8 mouse cellular contexts compared by ENCODE assay signal in genomic region chr6:125084424-125084823, GRCm38 (mm10). TPM values are rescaled to one million over a fixed set of nuclear protein-coding genes. Genes with fewer than 3 reads are reported as not detected.
A peak's percentile ranks its signal among the peaks of the same experiment; 100 is the strongest.
DNase-seq lines count a peak whose midpoint lies in the region; ATAC-seq and TF ChIP-seq lines count a peak whose summit lies in the region.

No protein-coding gene starts in this region.

- H3K9me3 ChIP-seq in heart, embryonic 11.5 days (replicated peaks; ENCODE audit: control insufficient read depth, low read length) = no peaks in the 10 kb centered on the region
- no peaks in the 10 kb centered on the region for H3K9me3 ChIP-seq in ES-E14 (ENCODE audit: control insufficient read depth, insufficient read depth, low read depth, low read length)
- no peaks in the 10 kb centered on the region for H3K9me3 ChIP-seq in kidney, embryonic 16.5 days (ENCODE audit: low read length)

- DNase-seq in heart, adult 11 months = peak; percentile 93
- DNase-seq in ES-E14 (ENCODE audit: low read depth, low spot score) = no peak
- DNase-seq in cerebellum, postnatal 25 days = peak; percentile 65 to 77
- peak; percentile 41 for DNase-seq in gastrocnemius, postnatal 10 days
- peak; percentile 47 for DNase-seq in lung, adult 2 months
- DNase-seq in skeletal muscle tissue, adult 2 months (ENCODE audit: low read depth, low spot score) = peak; percentile 57

- no peak for TF ChIP-seq POLR2A in lung, adult 2 months (IDR thresholded peaks at IDR 0.05; ENCODE audit: borderline replicate concordance, extremely low read depth, low read depth, low read length)

- H3K27ac ChIP-seq in heart, embryonic 11.5 days (ENCODE audit: low read depth, low read length) = no peak overlapping the region
- no peak overlapping the region for H3K27ac ChIP-seq in ES-E14 (ENCODE audit: insufficient read depth, low read depth, low read length, poor library complexity, severe bottlenecking)
- 0 out of 2 replicates have a peak overlapping the region, but pooled peaks have one; percentile 1 for H3K27ac ChIP-seq in kidney, embryonic 16.5 days (ENCODE audit: low read length)

- no peak overlapping the region for H3K4me3 ChIP-seq in heart, embryonic 11.5 days (ENCODE audit: low read depth, low read length)
- H3K4me3 ChIP-seq in ES-E14 (ENCODE audit: insufficient read depth in 1 of 2, low read depth in 1 of 2, low read length in 2 of 2, poor library complexity in 1 of 2, severe bottlenecking in 1 of 2) = no peak overlapping the region
- no peak overlapping the region for H3K4me3 ChIP-seq in kidney, embryonic 16.5 days (ENCODE audit: low read length)
- no peak overlapping the region for H3K4me3 ChIP-seq in lung, adult 2 months (replicated peaks; ENCODE audit: extremely low read depth, low read depth, low read length)

- peak; percentile 35 for TF ChIP-seq CTCF in lung, adult 2 months (IDR thresholded peaks at IDR 0.05; ENCODE audit: insufficient read depth, low read length)

- WGBS in heart, embryonic 11.5 days (ENCODE audit: insufficient replicate concordance) = 8% methylated on average over 4 of the region's 4 CpGs
- WGBS in kidney, embryonic 16.5 days = 0% methylated on average over 4 of the region's 4 CpGs
- 9% methylated on average over 4 of the region's 4 CpGs for WGBS in lung, adult 2 months

- ATAC-seq in heart, embryonic 11.5 days (replicated peaks; ENCODE audit: insufficient number of reproducible peaks, low FRiP score, low TSS enrichment) = no peak
- no peak for ATAC-seq in kidney, embryonic 16.5 days (ENCODE audit: low FRiP score, low TSS enrichment)

- H3K9ac ChIP-seq in heart, embryonic 11.5 days (ENCODE audit: low read depth, low read length) = no peak overlapping the region
- H3K9ac ChIP-seq in ES-E14 (ENCODE audit: insufficient read depth, low read depth, low read length, poor library complexity, severe bottlenecking) = no peak overlapping the region
- 0 out of 2 replicates have a peak overlapping the region, but pooled peaks have one; percentile 34 for H3K9ac ChIP-seq in kidney, embryonic 16.5 days (replicated peaks; ENCODE audit: low read length)

- H3K36me3 ChIP-seq in heart, embryonic 11.5 days (ENCODE audit: control insufficient read depth, insufficient read depth, low read length) = no peaks in the 10 kb centered on the region
- peaks cover 8% of the 10 kb centered on the region; the same call in 1 of the 2 replicates for H3K36me3 ChIP-seq in ES-E14 (ENCODE audit: control insufficient read depth, insufficient read depth, low read length, poor library complexity, severe bottlenecking)
- no peaks in the 10 kb centered on the region for H3K36me3 ChIP-seq in kidney, embryonic 16.5 days (ENCODE audit: insufficient read depth, low read length)

- no peak overlapping the region for H3K4me2 ChIP-seq in heart, embryonic 11.5 days
- H3K4me2 ChIP-seq in kidney, embryonic 16.5 days (replicated peaks; ENCODE audit: low read depth, low read length) = no peak overlapping the region

- in situ Hi-C loops in ES-E14 (cut with MboI; ENCODE audit: low sequenced_read_pairs in 2 of 2, unreplicated experiment in 2 of 2) = no loop called here

- peaks cover 15% of the 10 kb centered on the region for H3K4me1 ChIP-seq in heart, embryonic 11.5 days (ENCODE audit: control insufficient read depth, insufficient read depth, low read length)
- peaks cover 5 to 22% of the 10 kb centered on the region in 2 experiments; a peak in 3 of 4 replicates for H3K4me1 ChIP-seq in ES-E14 (ENCODE audit: control insufficient read depth in 2 of 2, insufficient read depth in 2 of 2, low read length in 2 of 2, poor library complexity in 1 of 2)
- peaks cover 23% of the 10 kb centered on the region for H3K4me1 ChIP-seq in kidney, embryonic 16.5 days (ENCODE audit: insufficient read depth, low read length)
- peaks cover 4% of the 10 kb centered on the region for H3K4me1 ChIP-seq in lung, adult 2 months (ENCODE audit: control insufficient read depth, insufficient read depth, low read length)

- peaks cover 3% of the 10 kb centered on the region; the same call in 1 of the 2 replicates for H3K27me3 ChIP-seq in heart, embryonic 11.5 days (ENCODE audit: control insufficient read depth, insufficient read depth, low read length)
- no peaks in the 10 kb centered on the region for H3K27me3 ChIP-seq in kidney, embryonic 16.5 days (ENCODE audit: insufficient read depth, low read length)

TF ChIP-seq in ES-E14, 5 proteins besides CTCF, POLR2A, EP300 and RAD21:
- TF ChIP-seq MAFK (IDR thresholded peaks at IDR 0.05; ENCODE audit: insufficient read depth, low read depth, low read length) (no peak), ZC3H11A (IDR thresholded peaks at IDR 0.05; ENCODE audit: borderline replicate concordance, low read depth, low read length) (peak; percentile 64; the same call in 1 of the 2 replicates)

RNA-seq across cellular contexts. Expression of gene Chd4, which starts 11.4 kb away (rescaled TPM):
- 64.4 and 67.8 TPM in 2 replicates for polyA plus RNA-seq in heart, embryonic 11.5 days (2014; fragmentation: Nextera tagmentation; extraction: Ambion mirVana)
- total RNA-seq in ES-E14 (2012; rRNA removed) = 344 and 351 TPM in 2 replicates
- 100 to 1,000 TPM; 108 to 125 TPM for total RNA-seq in gastrocnemius, postnatal 10 days (2021)
- polyA plus RNA-seq in kidney, embryonic 16.5 days (2015; fragmentation: Nextera tagmentation; extraction: Ambion mirVana) = 72.0 and 80.4 TPM in 2 replicates
- polyA plus RNA-seq in lung, adult 2 months (2012; rRNA removed) = 108 and 129 TPM in 2 replicates

RNA-seq across cellular contexts. Expression of gene Lpar5, which starts 16.7 kb away (rescaled TPM):
- 0.27 TPM in 1 of 2 replicates, not detected in the other for polyA plus RNA-seq in heart, embryonic 11.5 days (2014; fragmentation: Nextera tagmentation; extraction: Ambion mirVana)
- 5.0 and 9.3 TPM in 2 replicates for total RNA-seq in ES-E14 (2012; rRNA removed)
- total RNA-seq in gastrocnemius, postnatal 10 days (2021) = under 1 TPM; 0.16 to 0.41 TPM
- polyA plus RNA-seq in kidney, embryonic 16.5 days (2015; fragmentation: Nextera tagmentation; extraction: Ambion mirVana) = 0.30 and 0.60 TPM in 2 replicates
- polyA plus RNA-seq in lung, adult 2 months (2012; rRNA removed) = 6.5 and 13.9 TPM in 2 replicates

RNA-seq across cellular contexts. Expression of gene Acrbp, which starts 34.9 kb away (rescaled TPM):
- 8.3 TPM in 2 replicates for polyA plus RNA-seq in heart, embryonic 11.5 days (2014; fragmentation: Nextera tagmentation; extraction: Ambion mirVana)
- 9.6 and 31.2 TPM in 2 replicates for total RNA-seq in ES-E14 (2012; rRNA removed)
- total RNA-seq in gastrocnemius, postnatal 10 days (2021) = 1 to 10 TPM; 2.7 to 4.7 TPM
- 16.3 and 20.4 TPM in 2 replicates for polyA plus RNA-seq in kidney, embryonic 16.5 days (2015; fragmentation: Nextera tagmentation; extraction: Ambion mirVana)
- 23.7 TPM in 2 replicates for polyA plus RNA-seq in lung, adult 2 months (2012; rRNA removed)

RNA-seq across cellular contexts. Expression of gene Ing4, which starts 44.9 kb away (rescaled TPM):
- polyA plus RNA-seq in heart, embryonic 11.5 days (2014; fragmentation: Nextera tagmentation; extraction: Ambion mirVana) = 66.6 and 80.5 TPM in 2 replicates
- 32.4 and 50.2 TPM in 2 replicates for total RNA-seq in ES-E14 (2012; rRNA removed)
- 10 to 100 TPM; 33.4 to 42.7 TPM for total RNA-seq in gastrocnemius, postnatal 10 days (2021)
- 152 and 158 TPM in 2 replicates for polyA plus RNA-seq in kidney, embryonic 16.5 days (2015; fragmentation: Nextera tagmentation; extraction: Ambion mirVana)
- 30.3 and 50.5 TPM in 2 replicates for polyA plus RNA-seq in lung, adult 2 months (2012; rRNA removed)

RNA-seq across cellular contexts. Expression of gene Nop2, which starts 47.3 kb away (rescaled TPM):
- 50.7 and 52.9 TPM in 2 replicates for polyA plus RNA-seq in heart, embryonic 11.5 days (2014; fragmentation: Nextera tagmentation; extraction: Ambion mirVana)
- 159 and 174 TPM in 2 replicates for total RNA-seq in ES-E14 (2012; rRNA removed)
- total RNA-seq in gastrocnemius, postnatal 10 days (2021) = 10 to 100 TPM; 16.0 to 21.1 TPM
- polyA plus RNA-seq in kidney, embryonic 16.5 days (2015; fragmentation: Nextera tagmentation; extraction: Ambion mirVana) = 68.6 and 69.3 TPM in 2 replicates
- 10.1 and 13.6 TPM in 2 replicates for polyA plus RNA-seq in lung, adult 2 months (2012; rRNA removed)
